Mouse (Mus musculus) cortical plate, adult 2 months (tissue): ENCODE measurements around the gene Gm8439.

Experiments used
- CTCF ChIP-seq: fragments of 200-500 bp; IDR thresholded peaks from 2 replicates; pipeline ENCODE4 v1.5.1; 2011; ENCODE audit warnings: mild to moderate bottlenecking, control low read depth, low read length; ENCODE audit not compliant: insufficient read depth; ENCODE audit errors: extremely low read depth
- POLR2A ChIP-seq: fragments of 200-500 bp; IDR thresholded peaks from 2 replicates; pipeline ENCODE4 v1.6.1; 2011; ENCODE audit warnings: mild to moderate bottlenecking, low read length, control low read depth; ENCODE audit not compliant: insufficient read depth; ENCODE audit errors: extremely low read depth

DNA sequence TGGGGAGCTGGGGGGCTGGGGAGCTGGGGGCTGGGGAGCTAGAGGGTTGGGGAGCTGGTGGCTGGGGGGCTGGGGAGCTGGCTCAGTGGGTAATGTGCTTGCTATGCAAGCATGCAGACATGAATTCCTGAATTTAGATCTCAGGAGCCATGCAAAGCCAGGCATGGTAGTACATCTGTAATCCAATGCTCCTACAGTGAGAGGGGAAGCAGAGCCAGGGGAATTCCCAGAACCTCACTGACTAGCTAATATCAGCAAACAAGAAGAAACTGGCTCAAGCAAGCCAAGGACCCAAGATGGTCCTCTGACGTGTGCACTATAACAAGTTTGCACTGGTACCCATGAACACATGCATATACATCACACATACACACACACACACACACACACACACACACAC, 13.2 kb downstream of the Gm8439 start:
- TF ChIP-seq CTCF (no peak), POLR2A (no peak)
